ENCODE assay signal across 21 mouse cellular contexts in genomic region chr19:27173836-27174235, GRCm38 (mm10). TPM values are rescaled to one million over a fixed set of nuclear protein-coding genes. Genes with fewer than 3 reads are reported as not detected.
DNase-seq lines count a peak whose midpoint lies in the region; TF ChIP-seq lines count a peak whose summit lies in the region.
"Had no signal": no experiment of that assay in that cellular context is flagged by ENCODE, and none has a peak within 500 bp of the region (broad histone marks: within the 10 kb centered on the region; RNA-seq: fewer than 3 reads in every experiment).

No protein-coding gene starts in this region.

- no peak overlapping the region for H3K4me3 ChIP-seq in lung, adult 2 months (replicated peaks; ENCODE audit: extremely low read depth, low read depth, low read length)
- H3K4me3 ChIP-seq: embryonic facial prominence, embryonic 10.5 days; heart, embryonic 13.5 days; hindbrain, embryonic 15.5 days; intestine, embryonic 15.5 days; limb, embryonic 10.5 days; midbrain, embryonic 12.5 days had no signal

- TF ChIP-seq CTCF in lung, adult 2 months (IDR thresholded peaks at IDR 0.05; ENCODE audit: insufficient read depth, low read length): no peak

- 63% methylated on average over 2 of the region's 2 CpGs for WGBS in lung, adult 2 months

- TF ChIP-seq POLR2A in lung, adult 2 months (IDR thresholded peaks at IDR 0.05; ENCODE audit: borderline replicate concordance, extremely low read depth, low read depth, low read length): no peak

- H3K4me1 ChIP-seq in lung, adult 2 months (ENCODE audit: control insufficient read depth, insufficient read depth, low read length): no peaks in the 10 kb centered on the region; the same call in 1 of the 2 replicates
- H3K4me1 ChIP-seq: embryonic facial prominence, embryonic 10.5 days; hindbrain, embryonic 15.5 days; intestine, embryonic 15.5 days; limb, embryonic 10.5 days; midbrain, embryonic 12.5 days had no signal

- peak; percentile 75 for DNase-seq in heart, adult 11 months
- no peak for DNase-seq in heart, adult 18-20 months
- peak; percentile 23 for DNase-seq in lung, postnatal 10 days
- DNase-seq in lung, adult 2 months: no peak
- peak; percentile 74 to 83 for DNase-seq in gastrocnemius, adult 8-10 months (ENCODE audit: low spot score in 2 of 2)
- DNase-seq in urinary bladder, postnatal 36 days (ENCODE audit: low spot score in 2 of 2): no peak
- no peak for DNase-seq in layer of hippocampus, postnatal 10 days (ENCODE audit: low spot score in 2 of 2)
- DNase-seq: cerebellum, adult 18-20 months; heart, postnatal 4 days; kidney, postnatal 25 days; liver, postnatal 0 days; lung, postnatal 4 days; retina, postnatal 1 day; thymus, adult 2 months had no signal

RNA-seq across cellular contexts. Expression of gene Vldlr, which starts 42.4 kb away (rescaled TPM):
- 100 to 1,000 TPM; 240 to 245 TPM for total RNA-seq in heart, adult 18-20 months (2021)
- polyA plus RNA-seq in lung, adult 2 months (2012; rRNA removed): 23.2 and 31.2 TPM in 2 replicates
- total RNA-seq in gastrocnemius, adult 8-10 months (2022): 100 to 1,000 TPM in 2 of 4 experiments, 10 to 100 TPM in 2; 67.6 to 124 (median 99.7) TPM
- total RNA-seq in layer of hippocampus, postnatal 10 days (2021): 10 to 100 TPM; 54.2 to 56.9 TPM
- polyA plus RNA-seq: activated CD4-positive, CD25-positive, alpha-beta regulatory T cell, adult 4 months had no signal

Comparison
In these comparisons a context has a peak if more than half of its experiments do, and no peak if none do; other contexts are left out.
1. DNase-seq: peak in heart, adult 11 months (single experiment), lung, postnatal 10 days (single experiment) and gastrocnemius, adult 8-10 months (2 of 2); none in heart, adult 18-20 months (0 of 2), lung, adult 2 months (single experiment), urinary bladder, postnatal 36 days (0 of 2) and layer of hippocampus, postnatal 10 days (0 of 2).